Mouse (Mus musculus) CD4-positive, CD25-positive, alpha-beta regulatory T cell, adult 2 months (primary cell): ENCODE measurements around the gene Tenm2.

Experiments used
- DNase-seq: peaks from one replicate; pipeline ENCODE4 v3.0.0-alpha.2; 2012; ENCODE audit warnings: low read depth, low spot score

The Tenm2 gene

GRCm38 (mm10) chr11:36220651-36221050 is 1015.1 kb downstream of the Tenm2 start:
- DNase-seq, result no peak

GRCm38 (mm10) chr11:36219586-36219985 is 1016.2 kb downstream of the Tenm2 start:
- DNase-seq, result no peak

GRCm38 (mm10) chr11:36214589-36214988 is 1021.2 kb downstream of the Tenm2 start:
- DNase-seq, result no peak

GRCm38 (mm10) chr11:36204381-36204780 is 1031.4 kb downstream of the Tenm2 start:
- DNase-seq, result no peak

- DNase-seq, result no peak
These were observed 1031.9 kb downstream of the Tenm2 start for GRCm38 (mm10) chr11:36203896-36204295.

- DNase-seq, result no peak
These were observed 1041.4 kb downstream of the Tenm2 start for GRCm38 (mm10) chr11:36194348-36194747.

GRCm38 (mm10) chr11:36176106-36176505 is 1059.7 kb downstream of the Tenm2 start:
- DNase-seq, result no peak

GRCm38 (mm10) chr11:36173076-36173690 is 1062.6 kb downstream of the Tenm2 start:
- DNase-seq, result no peak

- no peak for DNase-seq
These were observed 1063.2 kb downstream of the Tenm2 start for GRCm38 (mm10) chr11:36172520-36172919.

GRCm38 (mm10) chr11:36171991-36172390 is 1063.8 kb downstream of the Tenm2 start:
- DNase-seq, result no peak

- DNase-seq, result no peak
These were observed 1064.5 kb downstream of the Tenm2 start for GRCm38 (mm10) chr11:36171221-36171620.

- no peak for DNase-seq
These were observed 1066.0 kb downstream of the Tenm2 start for GRCm38 (mm10) chr11:36169738-36170137.

GRCm38 (mm10) chr11:36168921-36169537 is 1066.7 kb downstream of the Tenm2 start:
- no peak for DNase-seq

GRCm38 (mm10) chr11:36167766-36168318 is 1067.9 kb downstream of the Tenm2 start:
- no peak for DNase-seq

GRCm38 (mm10) chr11:36163580-36163979 is 1072.2 kb downstream of the Tenm2 start:
- DNase-seq, result no peak

- DNase-seq, result no peak
These were observed 1073.9 kb downstream of the Tenm2 start for GRCm38 (mm10) chr11:36161765-36162321.

- no peak for DNase-seq
These were observed 1082.3 kb downstream of the Tenm2 start for GRCm38 (mm10) chr11:36153450-36153849.

GRCm38 (mm10) chr11:36153011-36153410 is 1082.8 kb downstream of the Tenm2 start:
- no peak for DNase-seq

GRCm38 (mm10) chr11:36152226-36152625 is 1083.5 kb downstream of the Tenm2 start:
- DNase-seq, result no peak

- no peak for DNase-seq
These were observed 1086.7 kb downstream of the Tenm2 start for GRCm38 (mm10) chr11:36149092-36149491.

GRCm38 (mm10) chr11:36145057-36145456 is 1090.7 kb downstream of the Tenm2 start:
- DNase-seq, result no peak

- DNase-seq, result no peak
These were observed 1095.4 kb downstream of the Tenm2 start for GRCm38 (mm10) chr11:36140411-36140810.

GRCm38 (mm10) chr11:36139521-36139920 is 1096.2 kb downstream of the Tenm2 start:
- no peak for DNase-seq
